Mouse (Mus musculus): ENCODE data around the gene Sdc1.

Sdc1 gene

GRCm38 (mm10) chr12:8770946-8771843 is at the start of gene Sdc1:
TSS of gene Sdc1 (plus strand) at chr12:8771323.
- in situ Hi-C loops (cut with MboI, MseI) = loop anchor here (10.0 kb wide), 1 partner anchor 234 kb away; no protein-coding TSS in a partner anchor

- in situ Hi-C loops (cut with MboI, MseI) = no loop called here
Observed at GRCm38 (mm10) chr12:8726890-8727289, 44.2 kb upstream of the Sdc1 start.

GRCm38 (mm10) chr12:8728739-8729138 is 42.4 kb upstream of the Sdc1 start:
- in situ Hi-C loops (cut with MboI, MseI) = no loop called here

- in situ Hi-C loops (cut with MboI, MseI) = no loop called here
Observed at GRCm38 (mm10) chr12:8753654-8754053, 17.5 kb upstream of the Sdc1 start.

GRCm38 (mm10) chr12:8754116-8754515 is 17.0 kb upstream of the Sdc1 start:
- in situ Hi-C loops (cut with MboI, MseI) = no loop called here

- in situ Hi-C loops (cut with MboI, MseI) = no loop called here
Observed at GRCm38 (mm10) chr12:8758029-8758428, 13.1 kb upstream of the Sdc1 start.

GRCm38 (mm10) chr12:8759115-8759514 is 12.0 kb upstream of the Sdc1 start:
- in situ Hi-C loops (cut with MboI, MseI) = no loop called here

GRCm38 (mm10) chr12:8759779-8760178 is 11.3 kb upstream of the Sdc1 start:
- in situ Hi-C loops (cut with MboI, MseI) = no loop called here

GRCm38 (mm10) chr12:8760561-8760960 is 10.6 kb upstream of the Sdc1 start:
- in situ Hi-C loops (cut with MboI, MseI) = no loop called here

- in situ Hi-C loops (cut with MboI, MseI) = no loop called here
Observed at GRCm38 (mm10) chr12:8761058-8761457, 10.1 kb upstream of the Sdc1 start.

- in situ Hi-C loops (cut with MboI, MseI) = no loop called here
Observed at GRCm38 (mm10) chr12:8762667-8763066, 8.5 kb upstream of the Sdc1 start.

- in situ Hi-C loops (cut with MboI, MseI) = no loop called here
Observed at GRCm38 (mm10) chr12:8764221-8764930, 6.7 kb upstream of the Sdc1 start.

- in situ Hi-C loops (cut with MboI, MseI) = loop anchor here (10.0 kb wide), 1 partner anchor 233 kb away; no protein-coding TSS in a partner anchor
Observed at GRCm38 (mm10) chr12:8771844-8772380, 789 bp downstream of the Sdc1 start.

GRCm38 (mm10) chr12:8772451-8773143 is 1.5 kb downstream of the Sdc1 start:
- in situ Hi-C loops (cut with MboI, MseI) = loop anchor here (10.0 kb wide), 1 partner anchor 232 kb away; no protein-coding TSS in a partner anchor

GRCm38 (mm10) chr12:8773336-8773735 is 2.2 kb downstream of the Sdc1 start:
- in situ Hi-C loops (cut with MboI, MseI) = loop anchor here (10.0 kb wide), 1 partner anchor 231 kb away; no protein-coding TSS in a partner anchor

- in situ Hi-C loops (cut with MboI, MseI) = loop anchor here (10.0 kb wide), 1 partner anchor 231 kb away; no protein-coding TSS in a partner anchor
Observed at GRCm38 (mm10) chr12:8774183-8774582, 3.1 kb downstream of the Sdc1 start.

GRCm38 (mm10) chr12:8776206-8776605 is 5.1 kb downstream of the Sdc1 start:
- in situ Hi-C loops (cut with MboI, MseI) = loop anchor here (10.0 kb wide), 1 partner anchor 229 kb away; no protein-coding TSS in a partner anchor

GRCm38 (mm10) chr12:8776741-8777140 is 5.6 kb downstream of the Sdc1 start:
- in situ Hi-C loops (cut with MboI, MseI) = loop anchor here (10.0 kb wide), 1 partner anchor 228 kb away; no protein-coding TSS in a partner anchor

- in situ Hi-C loops (cut with MboI, MseI) = loop anchor here (10.0 kb wide), 1 partner anchor 227 kb away; no protein-coding TSS in a partner anchor
Observed at GRCm38 (mm10) chr12:8778106-8778505, 7.0 kb downstream of the Sdc1 start.

GRCm38 (mm10) chr12:8779851-8780250 is 8.7 kb downstream of the Sdc1 start:
- in situ Hi-C loops (cut with MboI, MseI) = loop anchor here (10.0 kb wide), 1 partner anchor 225 kb away; no protein-coding TSS in a partner anchor

- in situ Hi-C loops (cut with MboI, MseI) = no loop called here
Observed at GRCm38 (mm10) chr12:8781121-8781520, 10.0 kb downstream of the Sdc1 start.

All from T-helper 1 cell (primary cell).